14 mouse cellular contexts compared by ENCODE assay signal in the genomic region with DNA sequence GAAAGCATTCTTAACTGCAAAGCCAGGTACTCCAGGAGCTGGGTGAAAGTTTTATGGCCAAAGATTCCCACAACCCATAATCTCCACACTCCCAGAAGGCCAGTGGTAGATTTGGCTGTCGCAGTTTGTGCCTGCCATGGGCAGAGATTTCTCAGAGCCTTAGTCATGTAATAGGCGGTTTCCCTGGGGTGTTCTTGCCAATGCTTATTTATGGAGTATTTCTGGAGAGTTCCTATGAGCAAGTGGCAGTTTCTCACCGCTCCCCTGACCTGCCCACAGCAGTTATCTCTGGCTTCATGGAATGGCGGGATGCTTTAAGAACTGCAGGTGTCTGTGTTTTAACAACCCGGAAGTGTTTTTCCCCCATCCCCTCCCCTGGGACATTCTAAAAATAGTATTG.
"Had no signal": no experiment of that assay in that cellular context is flagged by ENCODE, and none has a peak within 500 bp of the region (broad histone marks: within the 10 kb centered on the region; RNA-seq: fewer than 3 reads in every experiment).

No protein-coding gene starts in this region.

- H3K4me1 ChIP-seq: liver, embryonic 12.5 days; midbrain, embryonic 10.5 days; midbrain, embryonic 15.5 days; neural tube, embryonic 13.5 days had no signal

- H3K27me3 ChIP-seq: limb, embryonic 15.5 days; liver, embryonic 12.5 days; midbrain, embryonic 15.5 days; neural tube, embryonic 13.5 days had no signal

- DNase-seq: kidney, adult 18-20 months; kidney, postnatal 10 days; layer of hippocampus, postnatal 36 days; lung, embryonic 14.5 days; lung, postnatal 10 days; lung, postnatal 4 days; right cerebral cortex, postnatal 4 days; spleen, adult 18-20 months; thymus, postnatal 4 days had no signal

- H3K36me3 ChIP-seq: limb, embryonic 15.5 days; liver, embryonic 12.5 days; midbrain, embryonic 10.5 days; midbrain, embryonic 15.5 days; neural tube, embryonic 13.5 days had no signal

- H3K27ac ChIP-seq: limb, embryonic 15.5 days; liver, embryonic 12.5 days; midbrain, embryonic 10.5 days; midbrain, embryonic 15.5 days; neural tube, embryonic 13.5 days had no signal

- H3K9me3 ChIP-seq: limb, embryonic 15.5 days; liver, embryonic 12.5 days; midbrain, embryonic 10.5 days; midbrain, embryonic 15.5 days; neural tube, embryonic 13.5 days had no signal

- H3K4me3 ChIP-seq: limb, embryonic 15.5 days; liver, embryonic 12.5 days; midbrain, embryonic 10.5 days; midbrain, embryonic 15.5 days; neural tube, embryonic 13.5 days had no signal

- H3K9ac ChIP-seq: limb, embryonic 15.5 days; liver, embryonic 12.5 days; lung, embryonic 14.5 days; midbrain, embryonic 15.5 days; neural tube, embryonic 13.5 days had no signal

- ATAC-seq: liver, embryonic 12.5 days; midbrain, embryonic 15.5 days had no signal

- H3K4me2 ChIP-seq: limb, embryonic 15.5 days; liver, embryonic 12.5 days; lung, embryonic 14.5 days; midbrain, embryonic 15.5 days; neural tube, embryonic 13.5 days had no signal
